Comparison of ENCODE assay signal across 7 mouse cellular contexts in genomic region chr7:119894818-119895544, GRCm38 (mm10). TPM values are rescaled to one million over a fixed set of nuclear protein-coding genes. Genes with fewer than 3 reads are reported as not detected.
A peak's percentile ranks its signal among the peaks of the same experiment; 100 is the strongest.
DNase-seq lines count a peak whose midpoint lies in the region; ATAC-seq lines count a peak whose summit lies in the region.

No protein-coding gene starts in this region.

- H3K27ac ChIP-seq in lung, embryonic 15.5 days: peak overlapping the region; percentile 97
- peak overlapping the region; percentile 92 for H3K27ac ChIP-seq in embryonic facial prominence, embryonic 11.5 days (replicated peaks; ENCODE audit: low read depth, low read length)
- H3K27ac ChIP-seq in liver, embryonic 16.5 days (ENCODE audit: low read length): no peak overlapping the region; the same call in 1 of the 2 replicates

- no peaks in the 10 kb centered on the region for H3K27me3 ChIP-seq in lung, embryonic 15.5 days
- H3K27me3 ChIP-seq in embryonic facial prominence, embryonic 11.5 days (ENCODE audit: control insufficient read depth, insufficient read depth, low read length): no peaks in the 10 kb centered on the region
- no peaks in the 10 kb centered on the region for H3K27me3 ChIP-seq in liver, embryonic 16.5 days (ENCODE audit: control insufficient read depth, insufficient read depth, low read depth, low read length)

- H3K9me3 ChIP-seq in lung, embryonic 15.5 days: no peaks in the 10 kb centered on the region
- H3K9me3 ChIP-seq in embryonic facial prominence, embryonic 11.5 days (replicated peaks; ENCODE audit: control insufficient read depth, low read length): no peaks in the 10 kb centered on the region
- no peaks in the 10 kb centered on the region for H3K9me3 ChIP-seq in liver, embryonic 16.5 days (replicated peaks; ENCODE audit: control insufficient read depth, low read length)

- H3K36me3 ChIP-seq in lung, embryonic 15.5 days: no peaks in the 10 kb centered on the region
- H3K36me3 ChIP-seq in embryonic facial prominence, embryonic 11.5 days (replicated peaks; ENCODE audit: control insufficient read depth, insufficient read depth, low read depth, low read length): no peaks in the 10 kb centered on the region
- H3K36me3 ChIP-seq in liver, embryonic 16.5 days (ENCODE audit: control insufficient read depth, insufficient read depth): no peaks in the 10 kb centered on the region

- peaks cover 27% of the 10 kb centered on the region for H3K4me1 ChIP-seq in lung, embryonic 15.5 days
- H3K4me1 ChIP-seq in embryonic facial prominence, embryonic 11.5 days (ENCODE audit: control insufficient read depth, insufficient read depth, low read length): no peaks in the 10 kb centered on the region
- H3K4me1 ChIP-seq in liver, embryonic 16.5 days (ENCODE audit: control insufficient read depth, low read depth, low read length): peaks cover 17% of the 10 kb centered on the region

- WGBS in lung, embryonic 15.5 days: 1% methylated on average over 15 of the region's 15 CpGs
- WGBS in embryonic facial prominence, embryonic 11.5 days: under 1% methylated on average over 14 of the region's 15 CpGs
- under 1% methylated on average over 15 of the region's 15 CpGs for WGBS in liver, embryonic 16.5 days (ENCODE audit: insufficient replicate concordance)

- no peak for DNase-seq in lung, postnatal 25 days (ENCODE audit: low spot score)
- DNase-seq in T-cell, adult 2 months (ENCODE audit: low spot score): peak; percentile 22
- peak; percentile 43 for DNase-seq in embryonic facial prominence, embryonic 11.5 days (ENCODE audit: low spot score)
- DNase-seq in MN1 (ENCODE audit: low spot score): no peak

- H3K9ac ChIP-seq in lung, embryonic 15.5 days: peak overlapping the region; percentile 81
- peak overlapping the region; percentile 84 for H3K9ac ChIP-seq in embryonic facial prominence, embryonic 11.5 days (replicated peaks; ENCODE audit: low read length)
- peak overlapping the region; percentile 86 for H3K9ac ChIP-seq in liver, embryonic 16.5 days (ENCODE audit: low read depth, low read length)

- peak; percentile 47 for ATAC-seq in lung, embryonic 15.5 days (ENCODE audit: borderline replicate concordance, extremely low read depth, low FRiP score, low TSS enrichment)
- peak; percentile 67 for ATAC-seq in embryonic facial prominence, embryonic 11.5 days (replicated peaks; ENCODE audit: insufficient number of reproducible peaks, low FRiP score, low TSS enrichment, low read depth)
- peak; percentile 15 for ATAC-seq in inflammation-experienced regulatory T-cells, adult 6 months
- peak; percentile 17; the same call in 1 of the 2 replicates for ATAC-seq in liver, embryonic 16.5 days (ENCODE audit: low read depth)

- H3K4me2 ChIP-seq in lung, embryonic 15.5 days: peak overlapping the region; percentile 81
- peak overlapping the region; percentile 62 for H3K4me2 ChIP-seq in embryonic facial prominence, embryonic 11.5 days (ENCODE audit: low read depth, low read length)
- peak overlapping the region; percentile 93 for H3K4me2 ChIP-seq in liver, embryonic 16.5 days (ENCODE audit: low read depth, low read length)

- peak overlapping the region; percentile 80 for H3K4me3 ChIP-seq in lung, embryonic 15.5 days
- H3K4me3 ChIP-seq in embryonic facial prominence, embryonic 11.5 days (ENCODE audit: low read depth, low read length): peak overlapping the region; percentile 68
- H3K4me3 ChIP-seq in liver, embryonic 16.5 days (ENCODE audit: low read depth, low read length): peak overlapping the region; percentile 81

RNA-seq across cellular contexts. Expression of gene Lyrm1, which starts 0.7 kb away (rescaled TPM):
- polyA plus RNA-seq in lung, embryonic 15.5 days (2015; fragmentation: Nextera tagmentation; extraction: Ambion mirVana): 7.0 and 9.0 TPM in 2 replicates
- 11.0 and 12.3 TPM in 2 replicates for polyA plus RNA-seq in embryonic facial prominence, embryonic 11.5 days (2014; fragmentation: Nextera tagmentation; extraction: Ambion mirVana)
- 10 to 100 TPM; 16.8 to 26.1 (median 17.9) TPM for polyA plus RNA-seq in inflammation-experienced regulatory T-cells, adult 6 months (2017; shearing (Covaris generic))
- polyA plus RNA-seq in liver, embryonic 16.5 days (2015; fragmentation: Nextera tagmentation; extraction: Ambion mirVana): 2.7 and 2.8 TPM in 2 replicates

RNA-seq across cellular contexts. Expression of gene Dcun1d3, which starts 1.1 kb away (rescaled TPM):
- polyA plus RNA-seq in lung, embryonic 15.5 days (2015; fragmentation: Nextera tagmentation; extraction: Ambion mirVana): 9.4 and 11.3 TPM in 2 replicates
- 9.9 and 11.0 TPM in 2 replicates for polyA plus RNA-seq in embryonic facial prominence, embryonic 11.5 days (2014; fragmentation: Nextera tagmentation; extraction: Ambion mirVana)
- polyA plus RNA-seq in inflammation-experienced regulatory T-cells, adult 6 months (2017; shearing (Covaris generic)): 1 to 10 TPM; 5.8 to 10.0 (median 9.4) TPM
- 1.9 TPM in 2 replicates for polyA plus RNA-seq in liver, embryonic 16.5 days (2015; fragmentation: Nextera tagmentation; extraction: Ambion mirVana)

Comparison
In these comparisons a context has a peak if more than half of its experiments do, and no peak if none do; other contexts are left out.
1. ATAC-seq: peak in every context shown above with its lines; median percentile 67 in embryonic facial prominence, embryonic 11.5 days; 47 in lung, embryonic 15.5 days; 17 in liver, embryonic 16.5 days; 15 in inflammation-experienced regulatory T-cells, adult 6 months.
2. DNase-seq: peak in T-cell, adult 2 months (single experiment) and embryonic facial prominence, embryonic 11.5 days (single experiment); none in lung, postnatal 25 days (single experiment) and MN1 (single experiment).
3. Peak in every context shown above with its lines, with median percentiles within 50 percentile points of each other: H3K4me2 ChIP-seq, H3K4me3 ChIP-seq and H3K9ac ChIP-seq.